In the genomic region with DNA sequence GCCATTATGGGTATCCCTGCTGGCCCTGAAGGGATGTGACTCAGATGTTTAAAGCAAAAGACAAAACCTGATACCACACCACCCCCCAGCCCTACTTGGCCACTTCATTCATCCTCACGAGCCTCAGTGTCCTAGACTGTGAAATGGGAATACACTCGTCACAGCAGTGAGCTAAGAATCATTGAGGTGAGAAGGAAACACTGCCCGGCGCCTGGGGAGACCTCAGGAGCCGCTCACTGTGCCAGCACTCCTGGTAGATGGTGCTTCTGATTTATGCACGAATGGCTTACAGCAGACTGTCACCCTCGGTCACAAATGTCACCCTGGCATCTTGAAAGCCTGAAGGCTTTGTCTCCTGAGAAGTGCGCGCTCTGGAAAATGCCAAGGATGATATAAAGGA, we compare ENCODE assay signal across 9 mouse cellular contexts. TPM values are rescaled to one million over a fixed set of nuclear protein-coding genes. Genes with fewer than 3 reads are reported as not detected.
DNase-seq lines count a peak whose midpoint lies in the region; ATAC-seq and TF ChIP-seq lines count a peak whose summit lies in the region.
"Had no signal": no experiment of that assay in that cellular context is flagged by ENCODE, and none has a peak within 500 bp of the region (broad histone marks: within the 10 kb centered on the region; RNA-seq: fewer than 3 reads in every experiment).

No protein-coding gene starts in this region.

- no peak for DNase-seq in layer of hippocampus, adult 2 months (ENCODE audit: low spot score in 2 of 2)
- DNase-seq in layer of hippocampus, postnatal 25 days (ENCODE audit: extremely low spot score in 1 of 2, low spot score in 1 of 2): no peak
- DNase-seq in hindbrain, postnatal 0 days (ENCODE audit: low spot score): no peak
- no peak for DNase-seq in left cerebral cortex, postnatal 25 days (ENCODE audit: low spot score in 2 of 2)
- DNase-seq in thymus, postnatal 36 days: no peak

- H3K27ac ChIP-seq in layer of hippocampus, adult 2 months: peak overlapping the region; percentile 90
- peak overlapping the region; percentile 87 for H3K27ac ChIP-seq in forebrain, embryonic 12.5 days
- peak overlapping the region; percentile 87 for H3K27ac ChIP-seq in hindbrain, postnatal 0 days
- H3K27ac ChIP-seq in neural tube, embryonic 14.5 days (ENCODE audit: low read depth, low read length): peak overlapping the region; percentile 76
- H3K27ac ChIP-seq: macrophage had no signal

- peaks cover 17% of the 10 kb centered on the region for H3K36me3 ChIP-seq in forebrain, embryonic 12.5 days (replicated peaks)
- no peaks in the 10 kb centered on the region for H3K36me3 ChIP-seq in hindbrain, postnatal 0 days (ENCODE audit: insufficient read depth, low read length)
- H3K36me3 ChIP-seq in neural tube, embryonic 14.5 days (ENCODE audit: control insufficient read depth, insufficient read depth, low read length): 0 out of 2 replicates have a peak, but pooled peaks cover 3% of the 10 kb centered on the region

- no peak overlapping the region for H3K4me2 ChIP-seq in forebrain, embryonic 12.5 days
- no peak overlapping the region for H3K4me2 ChIP-seq in hindbrain, postnatal 0 days (ENCODE audit: low read depth, low read length)
- H3K4me2 ChIP-seq in neural tube, embryonic 14.5 days (ENCODE audit: low read depth, low read length): no peak overlapping the region

- WGBS in forebrain, embryonic 12.5 days: 77% methylated on average over 9 of the region's 9 CpGs
- WGBS in hindbrain, postnatal 0 days: 53% methylated on average over 9 of the region's 9 CpGs
- 36% methylated on average over 9 of the region's 9 CpGs for WGBS in neural tube, embryonic 14.5 days

- no peak for TF ChIP-seq CTCF in layer of hippocampus, adult 2 months (conservative IDR thresholded peaks at IDR 0.05)
- no peak for TF ChIP-seq CTCF in hindbrain, postnatal 0 days (IDR thresholded peaks at IDR 0.05; ENCODE audit: low read depth)

- peak overlapping the region; percentile 21; the same call in 1 of the 2 replicates for H3K9ac ChIP-seq in forebrain, embryonic 12.5 days
- peak overlapping the region; percentile 37; the same call in 1 of the 2 replicates for H3K9ac ChIP-seq in hindbrain, postnatal 0 days (replicated peaks; ENCODE audit: low read length)
- H3K9ac ChIP-seq in neural tube, embryonic 14.5 days (replicated peaks; ENCODE audit: low read depth, low read length): no peak overlapping the region

- no peak overlapping the region for H3K4me3 ChIP-seq in layer of hippocampus, adult 2 months
- H3K4me3 ChIP-seq in forebrain, embryonic 12.5 days (replicated peaks): no peak overlapping the region
- H3K4me3 ChIP-seq in hindbrain, postnatal 0 days (ENCODE audit: low read length): no peak overlapping the region
- H3K4me3 ChIP-seq in neural tube, embryonic 14.5 days (ENCODE audit: low read depth, low read length): no peak overlapping the region

- no peaks in the 10 kb centered on the region for H3K27me3 ChIP-seq in forebrain, embryonic 12.5 days
- no peaks in the 10 kb centered on the region for H3K27me3 ChIP-seq in hindbrain, postnatal 0 days (ENCODE audit: insufficient read depth, low read length)
- H3K27me3 ChIP-seq in neural tube, embryonic 14.5 days (ENCODE audit: control insufficient read depth, insufficient read depth, low read length): no peaks in the 10 kb centered on the region

- intact Hi-C loops in left cerebral cortex, postnatal 25 days (cut with DNase I): no loop called here

- no peak for ATAC-seq in forebrain, embryonic 12.5 days (ENCODE audit: low FRiP score)
- ATAC-seq in hindbrain, postnatal 0 days: no peak
- no peak for ATAC-seq in neural tube, embryonic 14.5 days (ENCODE audit: low read depth)
- ATAC-seq: inflammation-experienced regulatory T-cells, adult 6 months had no signal

- H3K9me3 ChIP-seq in forebrain, embryonic 12.5 days: no peaks in the 10 kb centered on the region
- no peaks in the 10 kb centered on the region for H3K9me3 ChIP-seq in hindbrain, postnatal 0 days (ENCODE audit: low read length)
- H3K9me3 ChIP-seq in neural tube, embryonic 14.5 days (ENCODE audit: control insufficient read depth, low read length): no peaks in the 10 kb centered on the region

- peaks cover 67% of the 10 kb centered on the region for H3K4me1 ChIP-seq in forebrain, embryonic 12.5 days
- peaks cover 38% of the 10 kb centered on the region for H3K4me1 ChIP-seq in hindbrain, postnatal 0 days (ENCODE audit: insufficient read depth, low read length)
- peaks cover 35% of the 10 kb centered on the region for H3K4me1 ChIP-seq in neural tube, embryonic 14.5 days (ENCODE audit: control insufficient read depth, insufficient read depth, low read length)

RNA-seq across cellular contexts. Expression of a gene that starts 31.3 kb away (rescaled TPM):
- 100 to 1,000 TPM; 173 to 186 TPM for total RNA-seq in layer of hippocampus, adult 2 months (2021)
- 100 to 1,000 TPM; 140 to 173 TPM for total RNA-seq in layer of hippocampus, postnatal 25 days (2021)
- polyA plus RNA-seq in forebrain, embryonic 12.5 days (2016; fragmentation: Nextera tagmentation; extraction: Ambion mirVana): 67.6 and 71.5 TPM in 2 replicates
- 46.6 and 46.8 TPM in 2 replicates for total RNA-seq in hindbrain, postnatal 0 days (2014; rRNA removed)
- 53.0 and 56.9 TPM in 2 replicates for polyA plus RNA-seq in hindbrain, postnatal 0 days (2015; fragmentation: Nextera tagmentation; extraction: Ambion mirVana)
- polyA plus RNA-seq in neural tube, embryonic 14.5 days (2014; fragmentation: Nextera tagmentation; extraction: Ambion mirVana): 63.4 and 69.3 TPM in 2 replicates
- total RNA-seq in left cerebral cortex, postnatal 25 days (2021): 100 to 1,000 TPM; 160 to 162 TPM
